Mouse (Mus musculus): ENCODE results near the gene Tmem221.

The Tmem221 gene

DNA sequence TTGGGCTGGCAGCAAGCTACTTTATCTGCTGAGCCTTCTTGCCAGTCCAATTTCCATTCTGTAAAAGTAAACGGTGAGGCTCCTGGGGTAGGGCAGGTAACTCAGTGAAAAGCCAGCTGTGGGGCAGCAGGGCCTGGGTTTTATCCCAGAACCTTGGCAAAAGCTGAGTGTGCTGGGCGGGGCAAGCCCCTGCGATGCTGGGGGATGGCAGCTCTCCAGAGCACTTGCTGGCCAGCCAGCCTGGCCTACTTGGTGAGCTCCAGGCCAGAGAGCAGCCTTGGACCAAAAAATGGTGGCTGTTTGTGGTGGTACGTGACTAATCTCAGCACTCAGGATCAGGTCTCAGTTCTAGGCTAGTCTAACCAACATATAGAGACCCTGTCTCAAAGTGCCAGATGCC is 52.7 kb downstream of the Tmem221 start:
- DNase-seq, result no peak

DNA sequence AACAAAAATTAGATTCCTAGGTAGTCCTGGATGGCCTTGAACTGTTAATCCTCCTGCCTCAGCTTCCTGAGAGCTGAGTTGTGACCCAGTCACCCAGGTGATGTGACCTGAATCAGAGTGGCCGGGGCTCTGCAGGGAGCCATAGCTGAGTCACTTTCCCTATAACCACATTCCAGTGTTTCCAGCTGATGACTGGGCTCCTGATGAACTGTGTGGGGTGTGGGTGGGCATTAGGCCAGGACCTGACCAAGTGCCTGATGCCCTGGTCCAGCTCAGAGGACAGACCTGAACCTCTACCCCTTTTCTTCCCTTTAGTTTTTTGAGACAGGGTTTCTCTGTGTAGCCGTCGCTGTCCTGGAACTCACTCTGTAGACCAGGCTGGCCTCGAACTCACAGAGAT is 53.3 kb downstream of the Tmem221 start:
- DNase-seq, result no peak

GRCm38 (mm10) chr8:71504349-71504748 is 54.3 kb downstream of the Tmem221 start:
- DNase-seq, result no peak

Measured in kidney, postnatal 4 days (tissue).